23 mouse cellular contexts compared by ENCODE assay signal in genomic region chr14:110013229-110013628, GRCm38 (mm10).
"Had no signal": no experiment of that assay in that cellular context is flagged by ENCODE, and none has a peak within 500 bp of the region (broad histone marks: within the 10 kb centered on the region; RNA-seq: fewer than 3 reads in every experiment).

No protein-coding gene starts in this region.

- H3K27me3 ChIP-seq: heart, embryonic 12.5 days; hindbrain, embryonic 12.5 days; intestine, embryonic 15.5 days; limb, embryonic 12.5 days; liver, embryonic 13.5 days had no signal

- DNase-seq: gastrocnemius, adult 2 months; gastrocnemius, postnatal 10 days; gastrocnemius, postnatal 25 days; heart, adult 18-20 months; heart, postnatal 10 days; heart, postnatal 4 days; kidney, adult 18-20 months; kidney, adult 8-10 months; kidney, postnatal 10 days; kidney, postnatal 25 days; kidney, postnatal 4 days; liver; liver, embryonic 13.5 days had no signal

- H3K36me3 ChIP-seq: heart, embryonic 10.5 days; heart, embryonic 12.5 days; hindbrain, embryonic 10.5 days; hindbrain, embryonic 12.5 days; intestine, embryonic 15.5 days; limb, embryonic 10.5 days; limb, embryonic 12.5 days; liver, embryonic 13.5 days had no signal

- H3K27ac ChIP-seq: gastrocnemius, adult 2 months; heart, embryonic 10.5 days; hindbrain, embryonic 10.5 days; hindbrain, embryonic 12.5 days; hindbrain, embryonic 14.5 days; intestine, embryonic 15.5 days; layer of hippocampus, adult 2 months; left cerebral cortex, adult 2 months; limb, embryonic 10.5 days; limb, embryonic 12.5 days; liver, embryonic 13.5 days had no signal

- H3K4me3 ChIP-seq: gastrocnemius, adult 2 months; heart, embryonic 10.5 days; heart, embryonic 12.5 days; hindbrain, embryonic 10.5 days; hindbrain, embryonic 12.5 days; intestine, embryonic 15.5 days; layer of hippocampus, adult 2 months; left cerebral cortex, adult 2 months; limb, embryonic 10.5 days; limb, embryonic 12.5 days; liver, embryonic 13.5 days had no signal

- H3K4me1 ChIP-seq: heart, embryonic 10.5 days; heart, embryonic 12.5 days; hindbrain, embryonic 10.5 days; hindbrain, embryonic 12.5 days; intestine, embryonic 15.5 days; limb, embryonic 10.5 days; limb, embryonic 12.5 days; liver, embryonic 13.5 days had no signal
